Mouse (Mus musculus): ENCODE measurements at regions not wholly inside any gene's neighbourhood (a gene's known extent, or its start where the extent isn't known, plus 50 kb on each side); places are given as distances from the start of the nearest gene placed in this dataset.

DNA sequence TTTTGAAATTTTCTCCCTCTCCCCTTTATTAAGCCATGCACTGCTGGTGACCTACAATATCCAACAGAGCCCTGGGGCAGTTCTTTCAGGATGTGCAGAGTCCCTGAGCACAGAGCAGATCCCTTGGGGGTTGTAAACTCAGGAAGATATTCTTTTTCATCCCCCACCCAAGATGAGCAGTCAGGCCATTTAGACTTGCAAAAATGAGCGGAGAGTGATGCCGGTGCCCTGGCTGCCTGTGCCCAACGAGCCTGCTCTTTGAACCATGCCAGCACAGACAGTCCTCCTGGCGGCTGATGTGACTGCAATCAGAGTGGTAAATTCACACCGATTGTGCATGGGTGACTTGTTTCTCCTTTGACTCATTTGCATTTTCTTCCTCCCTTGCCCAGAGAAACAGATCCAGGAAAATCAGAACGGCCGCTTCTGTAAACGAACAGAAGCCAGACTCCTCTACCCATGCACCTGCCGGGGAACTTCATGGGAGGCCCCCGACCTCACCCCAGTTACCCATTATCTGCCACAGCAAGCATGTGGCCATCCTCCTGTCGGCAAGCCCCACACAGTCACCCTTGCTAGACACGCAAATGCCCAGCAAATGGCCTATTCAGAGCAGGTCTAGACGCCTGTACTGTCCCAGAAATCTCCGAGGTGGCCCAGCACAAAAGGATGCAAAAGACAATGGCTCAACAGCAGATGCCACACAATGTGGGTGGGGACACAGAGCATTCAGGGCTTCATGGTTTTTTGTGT lies 92.4 kb downstream of the Gm815 start:
- Histone ChIP-seq H3K9me3 (replicated peaks) (no peaks in the 10 kb centered on the region), H3K36me3 (replicated peaks) (no peaks in the 10 kb centered on the region), H3K27me3 (no peaks in the 10 kb centered on the region), H3K4me1 (replicated peaks) (no peaks in the 10 kb centered on the region), H3K4me3 (replicated peaks) (no peak overlapping the region), H3K4me2 (no peak overlapping the region), H3K27ac (replicated peaks) (no peak overlapping the region), H3K9ac (no peak overlapping the region)
- no peak for ATAC-seq (ENCODE audit: insufficient read depth)
- WGBS (ENCODE audit: insufficient replicate concordance), result 56% methylated on average over 14 of the region's 14 CpGs

DNA sequence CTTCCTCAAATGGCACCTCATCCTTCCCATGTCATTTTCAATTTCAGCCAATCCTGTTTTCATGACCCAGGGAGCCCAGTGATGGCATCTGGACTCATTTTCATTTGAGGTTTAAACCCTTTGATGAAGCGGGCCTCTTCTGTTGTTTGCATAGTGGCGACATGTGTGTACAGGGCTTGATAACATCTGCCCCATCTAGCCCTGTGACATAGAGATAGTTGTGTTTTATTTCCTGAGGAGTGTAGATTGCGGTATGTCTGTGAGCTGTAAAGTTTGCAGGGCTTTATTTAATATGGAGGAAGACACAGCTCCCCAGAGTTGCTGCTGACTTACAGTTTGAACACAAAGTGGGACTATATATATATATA lies 92.9 kb downstream of the Gm815 start:
- Histone ChIP-seq H3K4me1 (replicated peaks) (no peaks in the 10 kb centered on the region), H3K27me3 (no peaks in the 10 kb centered on the region), H3K9me3 (replicated peaks) (no peaks in the 10 kb centered on the region), H3K4me3 (replicated peaks) (no peak overlapping the region), H3K9ac (no peak overlapping the region), H3K36me3 (replicated peaks) (no peaks in the 10 kb centered on the region), H3K4me2 (no peak overlapping the region), H3K27ac (replicated peaks) (no peak overlapping the region)
- WGBS (ENCODE audit: insufficient replicate concordance), result 28% methylated on average over 3 of the region's 3 CpGs
- no peak for ATAC-seq (ENCODE audit: insufficient read depth)

DNA sequence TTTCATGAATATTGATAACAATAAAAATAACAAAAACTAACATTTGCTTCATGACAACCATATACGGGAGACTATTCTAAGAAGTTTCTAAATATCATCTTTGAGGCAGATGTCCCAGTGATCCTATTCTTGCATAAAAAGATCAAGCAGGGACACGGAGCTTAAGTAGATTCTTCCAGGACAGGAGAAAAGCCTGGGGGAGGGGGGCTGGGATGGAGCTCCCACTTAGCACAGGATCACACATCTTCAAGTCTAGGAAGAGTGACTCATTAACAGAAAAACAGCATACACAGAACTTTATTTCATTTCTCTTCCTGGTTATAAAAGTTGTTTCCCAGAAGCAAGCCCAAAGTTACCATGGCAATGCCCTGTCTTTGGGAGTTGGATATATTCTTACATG lies 93.6 kb downstream of the Gm815 start:
- Histone ChIP-seq H3K4me3 (replicated peaks) (no peak overlapping the region), H3K9ac (no peak overlapping the region), H3K4me1 (replicated peaks) (no peaks in the 10 kb centered on the region), H3K27me3 (no peaks in the 10 kb centered on the region), H3K9me3 (replicated peaks) (no peaks in the 10 kb centered on the region), H3K36me3 (replicated peaks) (no peaks in the 10 kb centered on the region), H3K4me2 (no peak overlapping the region), H3K27ac (replicated peaks) (no peak overlapping the region)
- ATAC-seq (ENCODE audit: insufficient read depth), result no peak
- WGBS (ENCODE audit: insufficient replicate concordance), result 63% methylated on average over 2 of the region's 2 CpGs

DNA sequence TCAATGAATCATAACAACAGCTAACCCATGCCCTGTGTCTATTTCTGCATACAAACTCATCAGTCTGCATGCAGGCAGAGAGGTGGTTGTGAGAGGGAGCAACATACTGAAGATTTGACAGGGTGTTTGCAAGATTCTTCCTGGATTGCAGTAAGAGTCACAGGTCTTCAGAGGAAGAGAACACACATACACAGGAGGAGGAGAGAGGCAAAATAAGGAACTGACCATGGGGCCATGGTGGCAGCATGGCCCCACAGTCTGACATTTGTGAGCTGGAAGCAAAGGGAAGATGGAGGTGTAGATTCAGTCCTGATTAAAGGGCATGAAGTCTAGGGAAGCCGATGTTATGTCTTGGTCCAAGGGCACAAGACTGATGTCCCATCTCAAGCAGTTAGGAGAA lies 101.0 kb downstream of the Gm815 start:
- no peak for ATAC-seq (ENCODE audit: insufficient read depth)
- 73% methylated on average over 1 of the region's 1 CpGs for WGBS (ENCODE audit: insufficient replicate concordance)
- Histone ChIP-seq H3K27ac (replicated peaks) (no peak overlapping the region), H3K4me3 (replicated peaks) (no peak overlapping the region), H3K36me3 (replicated peaks) (no peaks in the 10 kb centered on the region), H3K9ac (no peak overlapping the region), H3K9me3 (replicated peaks) (no peaks in the 10 kb centered on the region), H3K4me1 (replicated peaks) (no peaks in the 10 kb centered on the region), H3K4me2 (no peak overlapping the region), H3K27me3 (no peaks in the 10 kb centered on the region)

DNA sequence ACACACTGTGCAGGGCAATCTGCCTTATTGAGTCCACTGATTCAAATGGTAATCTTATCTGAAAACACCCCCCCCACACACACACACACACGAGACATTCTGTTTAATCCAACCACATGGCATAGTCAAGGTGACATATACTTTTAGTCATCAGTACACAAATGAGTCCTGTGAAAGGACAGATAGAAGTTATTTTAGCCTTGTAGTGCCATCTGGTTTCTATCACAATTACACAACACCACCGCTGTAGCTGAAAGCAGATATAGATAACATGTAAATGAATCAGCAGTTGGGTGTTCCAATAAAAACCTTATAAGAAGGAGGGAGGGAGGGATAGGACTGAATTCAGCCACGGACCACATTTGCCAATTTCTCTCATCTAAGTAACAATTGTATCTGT lies 101.5 kb downstream of the Gm815 start:
- ATAC-seq (ENCODE audit: insufficient read depth), result no peak
- 35% methylated on average over 3 of the region's 3 CpGs for WGBS (ENCODE audit: insufficient replicate concordance)
- Histone ChIP-seq H3K4me2 (no peak overlapping the region), H3K9ac (no peak overlapping the region), H3K9me3 (replicated peaks) (no peaks in the 10 kb centered on the region), H3K4me3 (replicated peaks) (no peak overlapping the region), H3K27ac (replicated peaks) (no peak overlapping the region), H3K27me3 (no peaks in the 10 kb centered on the region), H3K4me1 (replicated peaks) (no peaks in the 10 kb centered on the region), H3K36me3 (replicated peaks) (no peaks in the 10 kb centered on the region)

DNA sequence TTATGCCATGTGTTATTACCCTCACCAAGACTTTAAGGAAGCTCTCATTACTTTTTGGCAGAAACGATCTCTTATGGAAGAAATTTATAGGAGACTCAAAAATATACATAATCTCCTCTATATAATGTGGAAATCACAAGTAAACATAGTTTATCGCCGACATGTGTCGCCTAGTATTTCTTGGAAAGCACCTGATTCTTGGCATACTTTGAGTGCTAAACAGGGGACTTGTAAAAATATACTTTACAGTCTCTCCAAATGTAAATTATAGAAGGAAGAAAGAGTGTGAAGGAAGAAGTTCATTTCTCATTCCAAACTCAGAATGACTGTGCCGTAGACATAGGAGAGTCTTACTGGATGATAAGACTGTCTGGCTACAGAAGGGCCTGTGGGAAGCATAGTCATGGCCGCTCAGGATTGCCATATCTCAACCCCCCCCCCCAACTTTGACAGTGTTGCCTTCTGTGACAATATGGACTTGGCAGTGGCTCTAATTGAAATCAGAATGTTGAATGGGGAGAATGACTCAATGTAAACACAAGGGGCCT lies 102.3 kb downstream of the Gm815 start:
- Histone ChIP-seq H3K9me3 (replicated peaks) (no peaks in the 10 kb centered on the region), H3K27me3 (no peaks in the 10 kb centered on the region), H3K36me3 (replicated peaks) (no peaks in the 10 kb centered on the region), H3K4me3 (replicated peaks) (no peak overlapping the region), H3K27ac (replicated peaks) (no peak overlapping the region), H3K4me2 (no peak overlapping the region), H3K9ac (no peak overlapping the region), H3K4me1 (replicated peaks) (no peaks in the 10 kb centered on the region)
- ATAC-seq (ENCODE audit: insufficient read depth), result no peak
- 66% methylated on average over 6 of the region's 6 CpGs for WGBS (ENCODE audit: insufficient replicate concordance)

DNA sequence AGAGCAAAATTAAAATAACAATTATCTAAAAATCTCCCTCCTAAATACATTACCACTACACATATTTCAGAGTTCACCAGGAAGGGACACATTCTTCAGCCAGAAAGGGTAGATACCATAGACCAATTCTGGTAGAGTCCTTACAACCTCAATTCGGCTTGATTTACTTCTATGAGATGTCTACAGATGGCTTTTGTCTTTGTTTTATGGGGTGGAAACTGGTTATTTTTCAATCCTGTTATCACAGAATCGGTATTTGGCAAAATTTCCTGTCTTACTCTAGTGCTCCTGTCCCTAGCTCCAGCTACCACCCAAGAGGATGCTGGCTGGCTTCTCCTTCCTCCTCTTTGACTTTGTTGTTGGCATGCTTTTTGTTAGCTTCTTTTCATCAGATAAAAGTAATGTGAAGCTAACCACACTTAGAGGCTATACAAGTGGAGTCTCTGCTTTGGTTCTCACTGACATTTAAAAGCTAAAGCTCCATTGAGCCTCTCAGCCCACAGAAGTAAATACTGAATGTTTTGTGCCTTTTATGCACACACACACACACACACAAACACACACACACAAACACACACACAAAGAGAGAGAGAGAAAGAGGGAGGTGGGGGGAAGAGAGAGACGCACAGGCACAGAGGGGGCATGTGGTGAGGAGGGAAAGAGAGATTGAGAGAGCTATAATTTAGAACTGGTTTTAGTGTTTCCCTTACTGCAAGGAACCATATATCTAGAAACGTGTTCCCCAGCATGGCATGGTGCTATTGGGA lies 109.1 kb downstream of the Gm815 start:
- H3K27me3 ChIP-seq, result no peaks in the 10 kb centered on the region
- no peaks in the 10 kb centered on the region for H3K9me3 ChIP-seq (replicated peaks)
- no peak overlapping the region for H3K4me2 ChIP-seq
- no peak overlapping the region for H3K4me3 ChIP-seq (replicated peaks)
- no peak overlapping the region for H3K27ac ChIP-seq (replicated peaks)
- ATAC-seq (ENCODE audit: insufficient read depth), result no peak
- WGBS (ENCODE audit: insufficient replicate concordance), result 47% methylated on average over 4 of the region's 4 CpGs
- H3K36me3 ChIP-seq (replicated peaks), result no peaks in the 10 kb centered on the region
- no peaks in the 10 kb centered on the region for H3K4me1 ChIP-seq (replicated peaks)
- H3K9ac ChIP-seq, result no peak overlapping the region

DNA sequence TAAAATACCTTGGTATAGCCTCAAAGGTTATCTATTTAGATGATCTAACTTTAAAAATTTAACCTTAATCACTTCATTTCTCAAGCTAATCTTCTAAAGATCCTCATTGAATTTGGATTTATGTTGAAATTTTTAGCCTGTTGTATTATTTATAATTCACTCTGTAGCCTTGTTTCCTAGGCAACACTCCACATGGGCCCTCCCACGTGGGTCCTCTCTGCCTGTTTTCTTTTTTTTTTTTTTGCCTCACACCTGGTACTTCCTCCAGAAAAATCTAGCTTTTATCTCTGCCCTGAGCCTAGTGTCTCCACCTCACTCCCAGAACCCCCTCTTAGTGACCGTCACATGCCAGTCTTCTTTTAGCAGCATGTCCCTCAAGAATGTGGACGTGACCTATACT lies 113.9 kb downstream of the Gm815 start:
- H3K27me3 ChIP-seq, result no peaks in the 10 kb centered on the region
- ATAC-seq (ENCODE audit: insufficient read depth), result no peak
- H3K27ac ChIP-seq (replicated peaks), result no peak overlapping the region
- no peak overlapping the region for H3K4me3 ChIP-seq (replicated peaks)
- no peak overlapping the region for H3K9ac ChIP-seq
- no peaks in the 10 kb centered on the region for H3K9me3 ChIP-seq (replicated peaks)
- no peaks in the 10 kb centered on the region for H3K36me3 ChIP-seq (replicated peaks)
- no peaks in the 10 kb centered on the region for H3K4me1 ChIP-seq (replicated peaks)
- H3K4me2 ChIP-seq, result no peak overlapping the region
- WGBS (ENCODE audit: insufficient replicate concordance), result 56% methylated on average over 3 of the region's 3 CpGs

DNA sequence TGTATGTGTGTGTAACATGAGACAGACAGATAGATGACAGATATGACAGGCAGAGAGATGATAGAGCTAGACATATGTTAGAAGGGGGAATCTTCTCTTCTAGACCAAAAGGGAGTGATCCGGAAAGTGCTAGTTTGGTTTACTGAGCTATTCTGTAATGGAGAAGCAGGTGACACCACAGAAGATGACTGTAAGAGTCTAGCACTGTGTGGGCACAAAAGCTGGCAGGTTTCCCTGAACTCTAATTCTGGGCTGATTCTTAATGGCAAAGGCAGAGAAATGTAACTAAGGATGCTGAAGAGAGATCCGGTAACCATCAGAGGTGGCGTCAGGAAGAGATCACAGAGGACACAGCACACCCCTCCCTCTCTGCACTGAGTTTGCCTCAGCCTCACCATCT lies 136.2 kb downstream of the Gm815 start:
- Histone ChIP-seq H3K9ac (no peak overlapping the region), H3K4me2 (no peak overlapping the region), H3K9me3 (replicated peaks) (no peaks in the 10 kb centered on the region), H3K4me1 (replicated peaks) (no peaks in the 10 kb centered on the region), H3K27me3 (no peaks in the 10 kb centered on the region), H3K27ac (replicated peaks) (no peak overlapping the region), H3K36me3 (replicated peaks) (no peaks in the 10 kb centered on the region), H3K4me3 (replicated peaks) (no peak overlapping the region)
- ATAC-seq (ENCODE audit: insufficient read depth), result no peak
- WGBS (ENCODE audit: insufficient replicate concordance), result 71% methylated on average over 3 of the region's 3 CpGs

DNA sequence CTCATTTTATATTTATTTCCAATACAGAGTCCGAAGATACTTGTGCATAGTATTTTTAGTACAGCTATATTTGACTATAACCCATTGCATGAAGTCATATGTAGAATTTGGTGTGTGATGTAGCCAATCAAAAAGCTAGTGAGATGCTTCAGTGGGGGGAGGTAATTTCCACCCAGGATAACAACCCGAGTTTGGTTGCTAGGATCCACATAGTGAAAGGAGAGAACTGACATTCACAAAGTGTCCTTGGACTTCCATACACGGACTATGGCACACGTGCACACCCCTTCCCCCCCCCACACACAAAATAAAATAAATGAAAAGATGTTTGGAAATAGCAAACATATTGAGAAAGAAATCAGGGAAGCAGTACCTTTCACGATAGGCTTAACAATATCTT lies 137.2 kb downstream of the Gm815 start:
- ATAC-seq (ENCODE audit: insufficient read depth), result no peak
- Histone ChIP-seq H3K9me3 (replicated peaks) (no peaks in the 10 kb centered on the region), H3K4me3 (replicated peaks) (no peak overlapping the region)

DNA sequence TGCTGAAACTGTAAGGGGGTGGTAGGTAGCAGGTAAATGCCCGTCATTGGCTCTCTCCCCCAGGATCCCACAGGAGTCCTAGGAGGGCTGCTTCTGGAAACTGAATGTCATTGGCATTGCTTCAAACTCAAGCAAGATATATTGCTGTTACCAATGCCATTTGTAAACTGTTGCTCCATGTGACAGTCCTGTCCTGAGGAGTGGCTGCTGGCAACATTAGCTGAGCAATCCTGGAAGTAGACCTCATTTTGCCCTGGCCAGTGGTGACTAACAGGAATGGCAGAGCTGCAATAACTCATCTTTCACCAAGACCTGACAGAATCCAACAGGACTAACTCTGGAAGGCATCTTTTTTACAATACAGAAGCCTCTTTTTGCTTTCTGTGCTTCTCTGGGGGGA lies 143.2 kb downstream of the Gm815 start:
- no peak for ATAC-seq (ENCODE audit: insufficient read depth)
- Histone ChIP-seq H3K4me3 (replicated peaks) (no peak overlapping the region), H3K27ac (replicated peaks) (no peak overlapping the region), H3K9me3 (replicated peaks) (no peaks in the 10 kb centered on the region), H3K9ac (no peak overlapping the region), H3K4me1 (replicated peaks) (no peaks in the 10 kb centered on the region), H3K4me2 (no peak overlapping the region), H3K36me3 (replicated peaks) (no peaks in the 10 kb centered on the region), H3K27me3 (no peaks in the 10 kb centered on the region)
- WGBS (ENCODE audit: insufficient replicate concordance), result 60% methylated on average over 1 of the region's 1 CpGs

More for the DNA sequence above, 137.2 kb downstream of the Gm815 start:
- H3K4me2 ChIP-seq, result no peak overlapping the region
- no peak overlapping the region for H3K9ac ChIP-seq
- WGBS (ENCODE audit: insufficient replicate concordance), result 63% methylated on average over 5 of the region's 5 CpGs
- H3K4me1 ChIP-seq (replicated peaks), result no peaks in the 10 kb centered on the region
- H3K27ac ChIP-seq (replicated peaks), result no peak overlapping the region
- no peaks in the 10 kb centered on the region for H3K27me3 ChIP-seq
- no peaks in the 10 kb centered on the region for H3K36me3 ChIP-seq (replicated peaks)

Measured in liver, embryonic 15.5 days (tissue).